Mouse (Mus musculus) heart, embryonic 10.5 days (tissue): ENCODE data around the gene Tbc1d2. TPM values are rescaled to one million over a fixed set of nuclear protein-coding genes. Genes with fewer than 3 reads are reported as not detected.
"Not testable (repeated sequence)": the region's sequence is repeated elsewhere in the genome, so short reads cannot be mapped to it uniquely, and the experiment has no call there.

Experiments
- DNase-seq: peaks from one replicate; pipeline ENCODE4 v3.0.0-alpha.2; 2017; ENCODE audit warnings: low spot score
- H3K27ac ChIP-seq: fragments of 300-500 bp; sonication (generic); 2 replicates; pipeline ENCODE4 v1.5.1; 2016; ENCODE audit warnings: mild to moderate bottlenecking
- H3K27me3 ChIP-seq: fragments of 300-500 bp; sonication (generic); 2 replicates; pipeline ENCODE4 v1.6.1; 2016; ENCODE audit warnings: mild to moderate bottlenecking; ENCODE audit not compliant: poor library complexity, insufficient read depth, severe bottlenecking
- H3K36me3 ChIP-seq: fragments of 300-500 bp; sonication (generic); 2 replicates; pipeline ENCODE4 v1.6.1; 2016; ENCODE audit warnings: mild to moderate bottlenecking, moderate library complexity
- H3K4me1 ChIP-seq: fragments of 300-500 bp; sonication (generic); 2 replicates; pipeline ENCODE4 v1.6.1; 2016; ENCODE audit warnings: mild to moderate bottlenecking
- H3K4me3 ChIP-seq: fragments of 300-500 bp; sonication (generic); 2 replicates; pipeline ENCODE4 v1.5.1; 2016; ENCODE audit warnings: mild to moderate bottlenecking, moderate library complexity
- H3K9me3 ChIP-seq: fragments of 300-500 bp; sonication (generic); 2 replicates; pipeline ENCODE4 v1.6.1; 2016; ENCODE audit warnings: mild to moderate bottlenecking, moderate library complexity
- WGBS: fragments of 180-500 bp; shearing (Covaris S2); methylation state at CpG from one replicate; pipeline ENCODE4 v1.1.7; 2016; 5-methylcytosine and 5-hydroxymethylcytosine counted together
- polyA plus RNA-seq: library from polyadenylated mRNA; unstranded; fragments of >200 nt; fragmentation: Nextera tagmentation; extraction: Ambion mirVana; gene quantifications from 2 replicates; pipeline ENCODE4 v1.2.1, GENCODE M21; 2016

Gene Tbc1d2
- polyA plus RNA-seq, 1 experiment from 2014 or later, result 0.98 TPM

GRCm38 (mm10) chr4:46584084-46584483, 65.9 kb downstream of the Tbc1d2 start:
- H3K4me1 ChIP-seq, result peaks cover 29% of the 10 kb centered on the region
- H3K9me3 ChIP-seq, H3K4me3 ChIP-seq, H3K27ac ChIP-seq, H3K27me3 ChIP-seq, DNase-seq, H3K36me3 ChIP-seq: not testable (repeated sequence)
- 69% methylated on average over 2 of the region's 6 CpGs for WGBS

- H3K4me3 ChIP-seq, H3K27me3 ChIP-seq, H3K36me3 ChIP-seq, H3K9me3 ChIP-seq, H3K27ac ChIP-seq, DNase-seq: not testable (repeated sequence)
- peaks cover 18% of the 10 kb centered on the region for H3K4me1 ChIP-seq
- WGBS, result 76% methylated on average over 9 of the region's 9 CpGs
Observed at GRCm38 (mm10) chr4:46582024-46582423, 68.0 kb downstream of the Tbc1d2 start.

GRCm38 (mm10) chr4:46581577-46581976, 68.4 kb downstream of the Tbc1d2 start:
- not testable (repeated sequence) for H3K27ac ChIP-seq, H3K27me3 ChIP-seq, H3K4me3 ChIP-seq, H3K9me3 ChIP-seq, DNase-seq, H3K36me3 ChIP-seq
- peaks cover 16% of the 10 kb centered on the region for H3K4me1 ChIP-seq
- 92% methylated on average over 22 of the region's 22 CpGs for WGBS

GRCm38 (mm10) chr4:46580799-46581243, 69.2 kb downstream of the Tbc1d2 start:
- not testable (repeated sequence) for H3K27me3 ChIP-seq, H3K36me3 ChIP-seq, H3K9me3 ChIP-seq, H3K27ac ChIP-seq, H3K4me3 ChIP-seq, H3K4me1 ChIP-seq, DNase-seq
- 85% methylated on average over 15 of the region's 15 CpGs for WGBS

- H3K4me3 ChIP-seq, H3K27me3 ChIP-seq, H3K9me3 ChIP-seq, H3K36me3 ChIP-seq, H3K4me1 ChIP-seq, H3K27ac ChIP-seq, DNase-seq: not testable (repeated sequence)
- WGBS, result 92% methylated on average over 8 of the region's 8 CpGs
Observed at GRCm38 (mm10) chr4:46578796-46579346, 71.1 kb downstream of the Tbc1d2 start.

DNA sequence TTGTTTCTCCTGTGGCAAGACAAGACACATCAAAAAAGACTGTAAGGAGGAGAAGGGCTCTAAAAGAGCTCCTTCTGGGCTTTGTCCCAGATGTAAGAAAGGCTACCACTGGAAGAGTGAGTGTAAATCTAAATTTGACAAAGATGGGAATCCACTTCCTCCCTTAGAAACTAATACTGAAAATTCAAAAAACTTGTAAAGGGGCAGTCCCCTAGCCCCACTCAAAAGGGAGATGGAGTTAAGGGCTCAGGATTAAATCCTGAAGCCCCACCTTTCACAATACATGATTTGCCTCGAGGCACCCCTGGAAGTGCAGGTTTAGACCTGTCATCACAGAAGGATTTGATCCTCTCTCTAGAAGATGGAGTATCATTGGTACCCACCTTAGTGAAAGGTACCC, 71.8 kb downstream of the Tbc1d2 start:
- H3K36me3 ChIP-seq, result no peaks in the 10 kb centered on the region
- no peaks in the 10 kb centered on the region for H3K9me3 ChIP-seq
- H3K27ac ChIP-seq, result no peak overlapping the region
- peaks cover 12% of the 10 kb centered on the region for H3K4me1 ChIP-seq
- DNase-seq, result no peak
- H3K27me3 ChIP-seq, result no peaks in the 10 kb centered on the region
- WGBS, result 69% methylated on average over 1 of the region's 1 CpGs
- H3K4me3 ChIP-seq, result no peak overlapping the region

- peaks cover 12% of the 10 kb centered on the region for H3K4me1 ChIP-seq
- not testable (repeated sequence) for H3K27ac ChIP-seq, DNase-seq, H3K9me3 ChIP-seq, H3K4me3 ChIP-seq, H3K36me3 ChIP-seq, H3K27me3 ChIP-seq
- 79% methylated on average over 6 of the region's 10 CpGs for WGBS
Observed at GRCm38 (mm10) chr4:46575509-46576284, 74.3 kb downstream of the Tbc1d2 start.

DNA sequence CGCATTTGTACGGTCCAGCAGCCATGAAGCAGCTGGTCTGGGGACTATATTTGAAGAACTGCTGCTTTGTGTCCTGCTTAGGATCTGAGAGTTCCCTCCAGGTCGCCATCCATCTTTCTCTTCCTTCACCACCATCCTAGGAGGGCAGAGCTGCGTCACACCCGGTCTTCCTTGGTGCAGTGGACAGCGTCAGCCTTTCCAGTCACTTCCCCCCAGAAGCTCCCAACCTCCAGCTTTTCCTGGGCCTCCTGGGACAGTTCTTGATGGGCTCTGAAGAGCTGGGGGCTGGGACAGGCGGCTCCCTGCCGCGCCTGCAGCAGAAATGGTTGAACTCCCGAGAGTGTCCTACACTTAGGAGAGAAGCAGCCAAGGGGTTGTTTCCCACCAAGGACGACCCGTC, 75.2 kb downstream of the Tbc1d2 start:
- WGBS, result 54% methylated on average over 12 of the region's 12 CpGs
- no peak for DNase-seq
- Histone ChIP-seq H3K27me3 (no peaks in the 10 kb centered on the region), H3K4me3 (no peak overlapping the region), H3K36me3 (no peaks in the 10 kb centered on the region), H3K27ac (no peak overlapping the region), H3K4me1 (peaks cover 14% of the 10 kb centered on the region), H3K9me3 (no peaks in the 10 kb centered on the region)

- DNase-seq, result no peak
- no peaks in the 10 kb centered on the region for H3K27me3 ChIP-seq
- WGBS, result 33% methylated on average over 9 of the region's 9 CpGs
- H3K36me3 ChIP-seq, result no peaks in the 10 kb centered on the region
- H3K27ac ChIP-seq, result no peak overlapping the region
- H3K4me1 ChIP-seq, result peaks cover 18% of the 10 kb centered on the region
- no peak overlapping the region for H3K4me3 ChIP-seq
- no peaks in the 10 kb centered on the region for H3K9me3 ChIP-seq
Observed at GRCm38 (mm10) chr4:46574024-46574753, 75.8 kb downstream of the Tbc1d2 start.

GRCm38 (mm10) chr4:46572616-46573015, 77.4 kb downstream of the Tbc1d2 start:
- Histone ChIP-seq H3K9me3 (no peaks in the 10 kb centered on the region), H3K4me3 (no peak overlapping the region), H3K4me1 (peaks cover 18% of the 10 kb centered on the region), H3K27me3 (no peaks in the 10 kb centered on the region), H3K27ac (no peak overlapping the region), H3K36me3 (no peaks in the 10 kb centered on the region)
- WGBS, result 77% methylated on average over 4 of the region's 4 CpGs
- DNase-seq, result no peak

- Histone ChIP-seq H3K9me3 (no peaks in the 10 kb centered on the region), H3K27me3 (no peaks in the 10 kb centered on the region), H3K36me3 (no peaks in the 10 kb centered on the region), H3K4me3 (no peak overlapping the region), H3K4me1 (peaks cover 18% of the 10 kb centered on the region), H3K27ac (no peak overlapping the region)
- DNase-seq, result no peak
- WGBS, result 86% methylated on average over 9 of the region's 9 CpGs
Observed at GRCm38 (mm10) chr4:46571744-46572143, 78.3 kb downstream of the Tbc1d2 start.

DNA sequence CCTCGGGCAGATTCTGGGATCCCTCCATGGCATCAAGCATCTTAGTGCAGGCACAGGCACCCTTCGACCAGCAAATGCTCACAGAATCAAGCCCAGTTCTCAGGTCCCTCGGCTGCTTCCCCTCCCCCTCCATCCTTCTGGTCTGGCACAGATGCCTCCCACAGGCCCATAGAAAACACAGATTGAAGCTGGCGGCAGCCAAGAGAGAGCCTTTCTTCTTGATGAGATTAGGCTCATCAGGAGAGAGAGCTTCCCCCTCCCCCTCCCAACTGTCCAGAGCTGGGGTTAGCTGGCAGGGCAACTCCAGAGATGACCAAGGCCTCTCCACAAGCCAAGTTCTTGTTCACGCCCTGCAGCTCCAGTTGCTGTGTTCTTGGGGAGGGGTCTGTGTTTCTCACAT, 80.3 kb downstream of the Tbc1d2 start:
- Histone ChIP-seq H3K4me1 (peaks cover 17% of the 10 kb centered on the region), H3K9me3 (no peaks in the 10 kb centered on the region), H3K27ac (no peak overlapping the region), H3K4me3 (no peak overlapping the region), H3K36me3 (no peaks in the 10 kb centered on the region), H3K27me3 (no peaks in the 10 kb centered on the region)
- DNase-seq, result no peak
- 24% methylated on average over 5 of the region's 5 CpGs for WGBS

DNA sequence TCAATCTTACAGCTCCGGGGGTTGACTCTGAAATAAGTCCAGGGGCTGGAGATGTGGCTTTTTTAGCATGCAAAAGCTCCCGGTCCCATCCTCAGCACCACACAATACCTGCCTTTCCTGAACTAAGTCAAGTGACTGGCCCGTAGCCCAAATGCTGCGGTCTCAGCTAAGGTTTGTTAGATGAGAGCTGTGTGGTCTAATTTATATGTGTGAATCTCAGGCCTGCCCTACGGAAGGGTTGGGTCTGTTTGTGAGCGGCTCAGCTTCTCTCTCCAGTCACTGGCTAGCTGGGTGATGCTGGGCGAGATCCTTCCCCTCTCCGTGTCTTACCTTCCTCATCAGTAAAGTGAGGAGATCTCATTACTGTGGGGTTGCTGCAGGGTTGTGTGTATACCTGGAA, 81.8 kb downstream of the Tbc1d2 start:
- no peak for DNase-seq
- 85% methylated on average over 8 of the region's 8 CpGs for WGBS
- H3K4me3 ChIP-seq, result no peak overlapping the region

More for the DNA sequence above, 81.8 kb downstream of the Tbc1d2 start:
- no peaks in the 10 kb centered on the region for H3K27me3 ChIP-seq
- H3K9me3 ChIP-seq, result no peaks in the 10 kb centered on the region
- peaks cover 11% of the 10 kb centered on the region for H3K4me1 ChIP-seq
- H3K36me3 ChIP-seq, result no peaks in the 10 kb centered on the region
- no peak overlapping the region for H3K27ac ChIP-seq
